Comparison of ENCODE assay signal across 20 mouse cellular contexts in genomic region chr19:46606718-46607117, GRCm38 (mm10). TPM values are rescaled to one million over a fixed set of nuclear protein-coding genes. Genes with fewer than 3 reads are reported as not detected.
DNase-seq lines count a peak whose midpoint lies in the region; ATAC-seq and TF ChIP-seq lines count a peak whose summit lies in the region.
"Had no signal": no experiment of that assay in that cellular context is flagged by ENCODE, and none has a peak within 500 bp of the region (broad histone marks: within the 10 kb centered on the region; RNA-seq: fewer than 3 reads in every experiment).

No protein-coding gene starts in this region.

- no peak for TF ChIP-seq CTCF in thymus, adult 2 months (IDR thresholded peaks at IDR 0.05; ENCODE audit: borderline replicate concordance, control insufficient read depth, extremely low read depth, insufficient read depth, low read length, poor library complexity)

- 0 out of 2 replicates have a peak, but pooled peaks have one; percentile 7 for ATAC-seq in granulocyte monocyte progenitor cell, adult 5-6 weeks (replicated peaks; ENCODE audit: poor library complexity, severe bottlenecking)
- ATAC-seq in megakaryocyte progenitor cell, adult 5-6 weeks (replicated peaks; ENCODE audit: poor library complexity) = no peak
- ATAC-seq: forebrain, embryonic 16.5 days; Patski had no signal

- peaks cover 20% of the 10 kb centered on the region for H3K4me1 ChIP-seq in thymus, adult 2 months (replicated peaks; ENCODE audit: control insufficient read depth, insufficient read depth, low read length)
- H3K4me1 ChIP-seq: hindbrain, embryonic 12.5 days; neural tube, embryonic 12.5 days had no signal

- 28% methylated on average over 13 of the region's 13 CpGs for WGBS in thymus, adult 2 months

- H3K4me3 ChIP-seq in thymus, adult 2 months (ENCODE audit: control insufficient read depth, insufficient read depth, low read length) = no peak overlapping the region
- H3K4me3 ChIP-seq: embryonic facial prominence, embryonic 10.5 days; heart, embryonic 12.5 days; hindbrain, embryonic 12.5 days; lung, embryonic 15.5 days; midbrain, embryonic 10.5 days; neural tube, embryonic 12.5 days had no signal

- H3K27ac ChIP-seq in thymus, adult 2 months (ENCODE audit: control insufficient read depth, insufficient read depth, low read length) = peak overlapping the region; percentile 10; the same call in 1 of the 2 replicates
- H3K27ac ChIP-seq: embryonic facial prominence, embryonic 10.5 days; hindbrain, embryonic 12.5 days; liver, embryonic 14.5 days; lung, embryonic 15.5 days; midbrain, embryonic 10.5 days; neural tube, embryonic 12.5 days had no signal

- peaks cover 9% of the 10 kb centered on the region; the same call in 1 of the 2 replicates for H3K36me3 ChIP-seq in thymus, adult 2 months (ENCODE audit: control insufficient read depth, insufficient read depth, low read length)
- 0 out of 2 replicates have a peak, but pooled peaks cover 3% of the 10 kb centered on the region for H3K36me3 ChIP-seq in splenic B cell, adult 2 months (ENCODE audit: control insufficient read depth, insufficient read depth, low read length, poor library complexity, severe bottlenecking)

- no peak for TF ChIP-seq POLR2A in thymus, adult 2 months (IDR thresholded peaks at IDR 0.05; ENCODE audit: control insufficient read depth, extremely low read depth, insufficient read depth, low read length, poor library complexity)

- H3K27me3 ChIP-seq in thymus, adult 2 months (ENCODE audit: control insufficient read depth, insufficient read depth, low read length) = no peaks in the 10 kb centered on the region
- no peaks in the 10 kb centered on the region for H3K27me3 ChIP-seq in splenic B cell, adult 2 months (ENCODE audit: control insufficient read depth, insufficient read depth, low read length, poor library complexity, severe bottlenecking)
- H3K27me3 ChIP-seq: heart, embryonic 12.5 days; hindbrain, embryonic 12.5 days; lung, embryonic 15.5 days; neural tube, embryonic 12.5 days; Patski had no signal

- peak; percentile 56 for DNase-seq in adrenal gland, adult 2 months
- no peak for DNase-seq in adrenal gland, postnatal 14 days
- no peak for DNase-seq in thymus, adult 2 months
- DNase-seq in thymus, postnatal 10 days (ENCODE audit: low spot score in 2 of 2) = no peak
- DNase-seq in splenic B cell, adult 2 months (ENCODE audit: low read depth, low spot score) = peak; percentile 26
- no peak for DNase-seq in cerebellum, postnatal 25 days
- DNase-seq: cerebellum, adult 9-10 months; gastrocnemius, postnatal 10 days; right cerebral cortex, postnatal 14 days had no signal

RNA-seq across cellular contexts. Expression of gene Wbp1l, which starts 7.8 kb away (rescaled TPM):
- 100 to 1,000 TPM; 136 to 156 TPM for total RNA-seq in adrenal gland, adult 2 months (2021)
- polyA plus RNA-seq in adrenal gland, adult 2 months (2012; rRNA removed) = 128 and 159 TPM in 2 replicates
- total RNA-seq in adrenal gland, postnatal 14 days (2021) = 132 and 137 TPM in 2 replicates
- polyA plus RNA-seq in thymus, adult 2 months (2012; rRNA removed) = 77.0 and 87.8 TPM in 2 replicates
- 19.7 and 25.6 TPM in 2 replicates for total RNA-seq in granulocyte monocyte progenitor cell, adult 5-6 weeks (2014; fragmentation: Nextera tagmentation)
- total RNA-seq in granulocyte monocyte progenitor cell, adult 5-6 weeks (2017) = 20.2 and 23.5 TPM in 2 replicates
- 17.0 and 18.4 TPM in 2 replicates for total RNA-seq in megakaryocyte progenitor cell, adult 5-6 weeks (2015)
- 23.3 and 25.7 TPM in 2 replicates for total RNA-seq in megakaryocyte progenitor cell, adult 5-6 weeks (2017)

RNA-seq across cellular contexts. Expression of gene Sfxn2, which starts 33.6 kb away (rescaled TPM):
- total RNA-seq in adrenal gland, adult 2 months (2021) = 10 to 100 TPM in 1 of 2 experiments, 1 to 10 TPM in 1; 7.7 to 12.7 TPM
- 3.7 and 4.6 TPM in 2 replicates for polyA plus RNA-seq in adrenal gland, adult 2 months (2012; rRNA removed)
- total RNA-seq in adrenal gland, postnatal 14 days (2021) = 11.5 and 12.7 TPM in 2 replicates
- polyA plus RNA-seq in thymus, adult 2 months (2012; rRNA removed) = 5.6 and 6.5 TPM in 2 replicates
- 11.8 and 16.3 TPM in 2 replicates for total RNA-seq in granulocyte monocyte progenitor cell, adult 5-6 weeks (2014; fragmentation: Nextera tagmentation)
- total RNA-seq in granulocyte monocyte progenitor cell, adult 5-6 weeks (2017) = 8.7 and 10.9 TPM in 2 replicates
- total RNA-seq in megakaryocyte progenitor cell, adult 5-6 weeks (2015) = 7.8 and 9.2 TPM in 2 replicates
- 8.9 and 9.7 TPM in 2 replicates for total RNA-seq in megakaryocyte progenitor cell, adult 5-6 weeks (2017)

RNA-seq across cellular contexts. Expression of gene Arl3, which starts 33.7 kb away (rescaled TPM):
- total RNA-seq in adrenal gland, adult 2 months (2021) = 10 to 100 TPM; 51.6 to 75.1 TPM
- polyA plus RNA-seq in adrenal gland, adult 2 months (2012; rRNA removed) = 11.7 and 12.2 TPM in 2 replicates
- total RNA-seq in adrenal gland, postnatal 14 days (2021) = 57.0 and 60.7 TPM in 2 replicates
- polyA plus RNA-seq in thymus, adult 2 months (2012; rRNA removed) = 17.0 and 21.6 TPM in 2 replicates
- total RNA-seq in granulocyte monocyte progenitor cell, adult 5-6 weeks (2014; fragmentation: Nextera tagmentation) = 9.9 and 23.4 TPM in 2 replicates
- total RNA-seq in granulocyte monocyte progenitor cell, adult 5-6 weeks (2017) = 13.9 and 14.3 TPM in 2 replicates
- total RNA-seq in megakaryocyte progenitor cell, adult 5-6 weeks (2015) = 12.5 and 15.6 TPM in 2 replicates
- 10.2 and 13.4 TPM in 2 replicates for total RNA-seq in megakaryocyte progenitor cell, adult 5-6 weeks (2017)

Comparison
In these comparisons a context has a peak if more than half of its experiments do, and no peak if none do; other contexts are left out.
1. DNase-seq: peak in adrenal gland, adult 2 months (single experiment) and splenic B cell, adult 2 months (single experiment); none in adrenal gland, postnatal 14 days (single experiment), thymus, adult 2 months (single experiment), thymus, postnatal 10 days (0 of 2) and cerebellum, postnatal 25 days (0 of 2).